Mouse (Mus musculus): ENCODE data around the gene Tns3.

The Tns3 gene

GRCm38 (mm10) chr11:8664393-8664743 is at the start of gene Tns3:
Gene Tns3 (minus strand): TSS chr11:8664535.
- DNase-seq (ENCODE audit: low spot score in 2 of 2) = peak in 1 of 2 experiments; percentile 25

GRCm38 (mm10) chr11:8706246-8707041 is 42.1 kb upstream of the Tns3 start:
- DNase-seq (ENCODE audit: low spot score in 2 of 2) = no peak

- no peak for DNase-seq (ENCODE audit: low spot score in 2 of 2)
Measured at GRCm38 (mm10) chr11:8705156-8705555, 40.8 kb upstream of the Tns3 start.

GRCm38 (mm10) chr11:8703876-8704275 is 39.5 kb upstream of the Tns3 start:
- no peak for DNase-seq (ENCODE audit: low spot score in 2 of 2)

- no peak for DNase-seq (ENCODE audit: low spot score in 2 of 2)
Measured at GRCm38 (mm10) chr11:8702532-8702886, 38.2 kb upstream of the Tns3 start.

GRCm38 (mm10) chr11:8701845-8702531 is 37.7 kb upstream of the Tns3 start:
- no peak for DNase-seq (ENCODE audit: low spot score in 2 of 2)

GRCm38 (mm10) chr11:8701400-8701799 is 37.1 kb upstream of the Tns3 start:
- DNase-seq (ENCODE audit: low spot score in 2 of 2) = no peak

GRCm38 (mm10) chr11:8700641-8701221 is 36.4 kb upstream of the Tns3 start:
- peak; percentile 74 to 77 for DNase-seq (ENCODE audit: low spot score in 2 of 2)

- DNase-seq (ENCODE audit: low spot score in 2 of 2) = no peak
Measured at GRCm38 (mm10) chr11:8699777-8700176, 35.4 kb upstream of the Tns3 start.

- DNase-seq (ENCODE audit: low spot score in 2 of 2) = no peak
Measured at GRCm38 (mm10) chr11:8697670-8698069, 33.3 kb upstream of the Tns3 start.

- DNase-seq (ENCODE audit: low spot score in 2 of 2) = no peak
Measured at GRCm38 (mm10) chr11:8694096-8694495, 29.8 kb upstream of the Tns3 start.

- no peak for DNase-seq (ENCODE audit: low spot score in 2 of 2)
Measured at GRCm38 (mm10) chr11:8692536-8693471, 28.5 kb upstream of the Tns3 start.

GRCm38 (mm10) chr11:8692162-8692535 is 27.8 kb upstream of the Tns3 start:
- no peak for DNase-seq (ENCODE audit: low spot score in 2 of 2)

GRCm38 (mm10) chr11:8691605-8692004 is 27.3 kb upstream of the Tns3 start:
- no peak for DNase-seq (ENCODE audit: low spot score in 2 of 2)

- no peak for DNase-seq (ENCODE audit: low spot score in 2 of 2)
Measured at GRCm38 (mm10) chr11:8690633-8691032, 26.3 kb upstream of the Tns3 start.

- peak in 1 of 2 experiments; percentile 34 for DNase-seq (ENCODE audit: low spot score in 2 of 2)
Measured at GRCm38 (mm10) chr11:8689515-8689914, 25.2 kb upstream of the Tns3 start.

- no peak for DNase-seq (ENCODE audit: low spot score in 2 of 2)
Measured at GRCm38 (mm10) chr11:8688907-8689306, 24.6 kb upstream of the Tns3 start.

- no peak for DNase-seq (ENCODE audit: low spot score in 2 of 2)
Measured at GRCm38 (mm10) chr11:8686501-8686900, 22.2 kb upstream of the Tns3 start.

GRCm38 (mm10) chr11:8686061-8686460 is 21.7 kb upstream of the Tns3 start:
- DNase-seq (ENCODE audit: low spot score in 2 of 2) = no peak

- DNase-seq (ENCODE audit: low spot score in 2 of 2) = no peak
Measured at GRCm38 (mm10) chr11:8685195-8685594, 20.9 kb upstream of the Tns3 start.

GRCm38 (mm10) chr11:8684262-8684661 is 19.9 kb upstream of the Tns3 start:
- peak; percentile 49 to 55 for DNase-seq (ENCODE audit: low spot score in 2 of 2)

- no peak for DNase-seq (ENCODE audit: low spot score in 2 of 2)
Measured at GRCm38 (mm10) chr11:8681356-8681755, 17.0 kb upstream of the Tns3 start.

Measured in thymus, postnatal 10 days (tissue).